Mouse (Mus musculus) liver (tissue): Measurements from ENCODE around the gene Fbp1.
"Not testable (repeated sequence)": the region's sequence is repeated elsewhere in the genome, so short reads cannot be mapped to it uniquely, and the experiment has no call there.

Experiments used
- DNase-seq: peaks from one replicate; pipeline ENCODE4 v3.0.0-alpha.2; 2020; ENCODE audit warnings: mixed read lengths

Gene Fbp1

DNA sequence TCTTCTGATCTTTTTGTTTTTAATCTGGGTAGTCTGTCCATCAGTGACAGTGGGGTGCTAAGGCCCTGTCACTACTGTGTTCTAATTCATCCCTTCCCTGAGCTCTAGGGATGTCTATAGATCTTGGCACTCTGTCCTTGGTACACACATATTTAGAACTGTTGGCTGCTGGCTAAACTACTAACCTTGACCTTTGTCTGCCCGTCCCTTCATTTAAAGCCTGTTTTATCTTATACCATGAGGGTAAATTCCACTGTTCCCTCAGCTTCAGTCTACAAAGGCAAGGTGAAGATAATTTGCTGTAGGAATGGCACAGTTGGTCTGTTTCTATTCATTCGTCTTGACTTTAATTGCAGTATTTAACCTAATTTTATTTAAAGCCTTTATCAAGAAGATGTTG lies 55.8 kb downstream of the Fbp1 start:
- no peak for DNase-seq

DNA sequence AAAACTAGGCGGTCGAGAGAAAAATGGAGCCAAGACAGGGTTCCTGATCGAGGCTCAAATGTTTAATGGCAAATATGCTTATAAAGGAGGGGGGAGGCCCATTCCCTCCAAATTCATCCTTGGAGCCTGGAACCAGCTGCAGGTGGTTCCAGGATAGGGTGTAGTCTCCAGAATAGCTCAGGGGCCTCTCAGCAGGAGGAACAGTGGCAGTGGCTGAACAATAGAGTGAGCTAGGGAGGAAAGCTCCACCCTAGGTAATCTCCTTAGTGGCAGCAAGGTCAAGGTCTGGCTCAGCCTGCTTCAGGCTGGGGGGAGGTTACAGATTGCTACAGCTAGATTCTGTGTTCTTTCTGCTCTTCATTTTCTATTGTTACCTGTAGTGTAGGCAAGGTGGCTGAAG lies 72.4 kb downstream of the Fbp1 start:
- not testable (repeated sequence) for DNase-seq
